Mouse (Mus musculus): ENCODE data around the gene Zfp59. TPM values are rescaled to one million over a fixed set of nuclear protein-coding genes. Genes with fewer than 3 reads are reported as not detected.

Gene Zfp59
- total RNA-seq (2012; rRNA removed) (6.0 and 6.9 TPM in 2 replicates), polyA plus RNA-seq (2012; ENCODE audit: insufficient read depth in 1 of 2, insufficient read length in 2 of 2, low read depth in 1 of 2, low replicate concordance in 2 of 2, missing spikeins in 1 of 2) (1 to 10 TPM in 1 of 2 experiments, not detected in 1; 4.6 TPM)

DNA sequence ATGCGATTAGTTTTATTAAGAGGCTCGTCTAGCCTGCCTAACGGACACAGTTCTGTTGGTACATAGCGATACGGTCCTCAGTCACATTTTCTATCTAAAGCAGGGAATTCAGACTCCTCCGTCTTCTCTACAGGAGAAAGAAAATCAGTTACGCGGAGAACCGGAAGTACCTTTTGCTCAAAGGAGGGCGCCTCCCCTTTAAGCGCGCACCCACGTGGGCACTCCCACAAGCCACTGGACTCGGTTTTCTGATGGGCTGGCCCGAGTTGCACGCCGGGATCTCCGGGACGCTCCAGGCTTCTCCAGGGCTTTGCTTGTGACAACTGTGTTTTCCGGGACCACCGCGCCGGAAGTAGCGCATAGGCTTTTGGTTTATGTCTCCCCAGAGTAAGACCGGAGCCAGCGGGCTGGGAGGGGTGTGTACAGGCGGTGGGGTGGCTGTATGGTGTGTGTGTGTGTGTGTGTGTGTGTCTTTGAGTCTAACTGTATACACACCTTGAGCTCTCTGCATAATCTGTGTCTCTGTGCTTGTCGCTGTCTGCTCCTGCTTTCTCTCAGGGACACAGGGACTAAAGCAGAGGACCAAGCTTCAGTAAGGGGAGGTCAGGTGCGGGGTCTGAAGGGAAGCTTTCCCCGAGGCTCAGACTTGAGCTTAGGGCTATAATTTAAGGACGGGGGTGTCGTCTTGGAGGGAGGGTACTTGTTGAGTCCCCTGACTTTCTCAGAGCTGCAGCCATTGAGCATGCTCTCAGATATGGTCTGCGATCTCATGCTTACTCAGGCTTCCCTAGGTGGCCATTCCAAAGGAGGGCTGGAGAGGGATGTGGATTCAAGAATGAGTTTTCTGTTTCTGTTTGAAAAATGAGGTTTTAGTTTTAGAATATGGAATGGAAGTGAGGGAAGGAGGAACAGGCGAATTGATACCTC, at the start of gene Zfp59:
TSS of gene Zfp59 (plus strand) at position 285 of the 927 bp plus-strand sequence.
- no peaks in the 10 kb centered on the region; the same call in 1 of the 2 replicates for H3K79me2 ChIP-seq (ENCODE audit: control insufficient read depth, insufficient read depth, low read length, poor library complexity)
- peak within 1 kb of the TSS; percentile 74 to 95 for H3K4me3 ChIP-seq (ENCODE audit: control insufficient read depth in 1 of 2, insufficient read depth in 1 of 2, low read depth in 2 of 2, low read length in 2 of 2)
- TF ChIP-seq MEF2A (IDR thresholded peaks at IDR 0.05; ENCODE audit: extremely low read depth, insufficient replicate concordance, low read depth, low read length, poor library complexity, severe bottlenecking) (no peak), RCOR1 (IDR thresholded peaks at IDR 0.05; ENCODE audit: low read depth, low read length) (no peak), MAX (IDR thresholded peaks at IDR 0.05; ENCODE audit: low read length) (peak; percentile 87), EP300 (IDR thresholded peaks at IDR 0.05; ENCODE audit: low read depth in 1 of 2, low read length in 2 of 2) (no peak), JUND (IDR thresholded peaks at IDR 0.05; ENCODE audit: low read depth, low read length) (no peak), GABPA (IDR thresholded peaks at IDR 0.05; ENCODE audit: low read depth, low read length) (no peak), MAFK (IDR thresholded peaks at IDR 0.05; ENCODE audit: borderline replicate concordance, low read depth, low read length) (no peak), ELF1 (IDR thresholded peaks at IDR 0.05; ENCODE audit: low read depth, low read length) (peak; percentile 87), KAT2A (conservative IDR thresholded peaks at IDR 0.05; ENCODE audit: low read depth, low read length) (no peak), NELFE (IDR thresholded peaks at IDR 0.05; ENCODE audit: low read depth, low read length) (peak; percentile 74), TCF12 (IDR thresholded peaks at IDR 0.05; ENCODE audit: low read depth, low read length) (0 out of 2 replicates have a peak, but pooled peaks have one; percentile 27), MAZ (IDR thresholded peaks at IDR 0.05; ENCODE audit: low read depth, low read length) (0 out of 2 replicates have a peak, but pooled peaks have one; percentile 21), POLR2AphosphoS2 (IDR thresholded peaks at IDR 0.05; ENCODE audit: low read length) (peak; percentile 50; the same call in 1 of the 2 replicates), CHD2 (IDR thresholded peaks at IDR 0.05; ENCODE audit: low read length) (no peak), SMC3 (IDR thresholded peaks at IDR 0.05; ENCODE audit: low read depth, low read length) (no peak), USF1 (IDR thresholded peaks at IDR 0.05; ENCODE audit: low read depth, low read length) (peak; percentile 92), ZC3H11A (IDR thresholded peaks at IDR 0.05; ENCODE audit: low read depth, low read length) (no peak), POLR2AphosphoS5 (IDR thresholded peaks at IDR 0.05; ENCODE audit: borderline replicate concordance, low read depth, low read length) (no peak), MYC (IDR thresholded peaks at IDR 0.05; ENCODE audit: low read depth, low read length) (peak; percentile 72; the same call in 1 of the 2 replicates), TBP (IDR thresholded peaks at IDR 0.05; ENCODE audit: low read depth, low read length) (peak; percentile 94), ZKSCAN1 (IDR thresholded peaks at IDR 0.05; ENCODE audit: low read depth, low read length) (no peak), ZMIZ1 (IDR thresholded peaks at IDR 0.05; ENCODE audit: low read depth, low read length) (peak; percentile 76), GATA1 (IDR thresholded peaks at IDR 0.05; ENCODE audit: low read depth, low read length) (no peak), ETS1 (IDR thresholded peaks at IDR 0.05; ENCODE audit: low read depth, low read length) (no peak), TAL1 (IDR thresholded peaks at IDR 0.05; ENCODE audit: low read length) (no peak), SIN3A (IDR thresholded peaks at IDR 0.05; ENCODE audit: low read length) (peak; percentile 76; the same call in 1 of the 2 replicates), MXI1 (IDR thresholded peaks at IDR 0.05; ENCODE audit: low read depth, low read length) (peak; percentile 98), USF2 (IDR thresholded peaks at IDR 0.05; ENCODE audit: borderline replicate concordance in 1 of 2, insufficient read depth in 1 of 2, low read depth in 1 of 2, low read length in 2 of 2) (peak in 1 of 2 experiments; percentile 61; a peak in 1 of 4 replicates), POLR2A (IDR thresholded peaks at IDR 0.05; ENCODE audit: control insufficient read depth in 1 of 2, insufficient read depth in 1 of 2, low read depth in 1 of 2, low read length in 2 of 2, poor library complexity in 1 of 2) (peak in 1 of 2 experiments; percentile 83; a peak in 2 of 4 replicates), E2F4 (IDR thresholded peaks at IDR 0.05; ENCODE audit: borderline replicate concordance, low read depth, low read length) (no peak), BHLHE40 (IDR thresholded peaks at IDR 0.05; ENCODE audit: borderline replicate concordance, low read depth, low read length) (no peak), HCFC1 (IDR thresholded peaks at IDR 0.05; ENCODE audit: low read depth, low read length) (peak; percentile 87), RAD21 (IDR thresholded peaks at IDR 0.05; ENCODE audit: low read depth, low read length) (no peak), NRF1 (IDR thresholded peaks at IDR 0.05; ENCODE audit: insufficient read depth, low read depth, low read length, poor library complexity, severe bottlenecking) (no peak)

More for the DNA sequence above, at the start of gene Zfp59:
- no peaks in the 10 kb centered on the region for H3K9me3 ChIP-seq (replicated peaks; ENCODE audit: insufficient read depth, low read length)
- peak within 1 kb of the TSS; percentile 81 for H3K27ac ChIP-seq (ENCODE audit: control insufficient read depth, low read depth, low read length)
- H3K9ac ChIP-seq (ENCODE audit: control insufficient read depth, low read depth, low read length, poor library complexity, severe bottlenecking) = peak within 1 kb of the TSS; percentile 84
- no peaks in the 10 kb centered on the region for H3K27me3 ChIP-seq (ENCODE audit: control insufficient read depth in 1 of 2, insufficient read depth in 2 of 2, low read length in 2 of 2)
- H3K4me1 ChIP-seq (ENCODE audit: control insufficient read depth in 1 of 2, insufficient read depth in 2 of 2, low read length in 2 of 2) = peaks cover 3 to 6% of the 10 kb centered on the region in 2 experiments; a peak in 3 of 4 replicates
- H3K36me3 ChIP-seq (ENCODE audit: control insufficient read depth in 1 of 2, insufficient read depth in 2 of 2, low read length in 2 of 2) = peaks cover 0 to 3% of the 10 kb centered on the region in 2 experiments; a peak in 2 of 4 replicates
- DNase-seq (ENCODE audit: low read depth, low spot score) = peak; percentile 94

Measured in MEL (cell line).